Mouse (Mus musculus): Measurements from ENCODE around the gene Tnfrsf19.

DNA sequence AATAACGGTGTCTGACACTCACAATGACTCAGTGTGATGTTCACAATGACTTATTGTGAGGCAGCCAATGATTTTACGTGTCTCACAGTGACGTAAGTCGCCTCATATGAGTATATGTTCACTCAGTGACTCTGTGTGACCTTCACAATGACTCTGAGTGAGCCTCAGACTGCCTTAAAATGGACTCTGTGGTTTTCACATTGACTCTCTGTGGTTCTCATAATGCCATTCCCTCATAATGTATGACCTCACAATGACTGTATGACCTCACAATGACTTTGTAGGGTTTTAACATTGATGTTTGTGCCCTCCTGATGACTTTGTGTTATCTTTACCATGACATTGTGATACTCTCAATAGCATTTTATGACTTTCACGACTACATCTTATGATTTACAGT is 110.6 kb downstream of the Tnfrsf19 start:
- no peak for TF ChIP-seq CTCF (IDR thresholded peaks at IDR 0.05; ENCODE audit: extremely low read depth, insufficient read length, insufficient replicate concordance, low read depth, low read length)
- no peak for TF ChIP-seq POLR2A (IDR thresholded peaks at IDR 0.05; ENCODE audit: low read depth, low read length)

Measured in small intestine, adult 2 months (tissue).